Mouse (Mus musculus) spleen, adult 2 months (tissue): ENCODE results near the gene Pla2g12b.

Source experiments
- CTCF ChIP-seq: fragments of 200-500 bp; IDR thresholded peaks from 2 replicates; pipeline ENCODE4 v1.5.1; 2011; ENCODE audit warnings: mild to moderate bottlenecking, inconsistent platforms; ENCODE audit not compliant: insufficient read depth, insufficient read length, insufficient replicate concordance; ENCODE audit errors: extremely low read depth
- POLR2A ChIP-seq: fragments of 200-500 bp; IDR thresholded peaks from 2 replicates; pipeline ENCODE4 v1.6.1; 2011; ENCODE audit warnings: low read depth, low read length, inconsistent platforms

GRCm38 (mm10) chr10:59459767-59460166 is 56.3 kb downstream of the Pla2g12b start:
- TF ChIP-seq CTCF (no peak), POLR2A (no peak)
